Mouse (Mus musculus): Measurements from ENCODE around the gene Fryl. TPM values are rescaled to one million over a fixed set of nuclear protein-coding genes. Genes with fewer than 3 reads are reported as not detected.

The Fryl gene
- polyA plus RNA-seq, 1 experiment: 30.4 TPM

DNA sequence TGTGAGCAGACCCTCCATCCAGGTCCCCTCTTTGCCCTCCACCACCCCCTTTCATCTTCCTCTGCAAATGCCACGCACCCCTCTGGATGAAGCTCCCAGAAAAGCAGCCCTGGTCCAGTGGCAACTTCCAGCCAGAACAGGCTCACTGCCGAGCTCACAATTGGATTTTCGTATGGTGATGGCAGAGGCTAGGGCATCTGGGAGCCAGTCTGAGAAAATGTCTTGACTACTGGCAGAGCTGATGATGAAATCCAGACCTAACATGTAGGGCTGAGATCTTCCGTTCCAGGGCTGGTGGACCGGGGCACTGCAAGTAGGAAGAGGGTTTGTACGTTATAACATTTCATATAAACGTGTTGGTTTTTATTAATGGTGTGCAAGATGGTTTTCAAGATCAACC lies 268.6 kb downstream of the Fryl start:
- Histone ChIP-seq H3K4me3 (replicated peaks) (no peak overlapping the region), H3K4me1 (ENCODE audit: control insufficient read depth) (no peaks in the 10 kb centered on the region), H3K36me3 (ENCODE audit: control insufficient read depth) (no peaks in the 10 kb centered on the region), H3K9me3 (ENCODE audit: control insufficient read depth, low read length) (no peaks in the 10 kb centered on the region), H3K27me3 (ENCODE audit: control insufficient read depth) (no peaks in the 10 kb centered on the region)
- no peak for TF ChIP-seq GATA1 (IDR thresholded peaks at IDR 0.05; ENCODE audit: low read length)
- TF ChIP-seq TAL1 (IDR thresholded peaks at IDR 0.05; ENCODE audit: low read length): no peak

DNA sequence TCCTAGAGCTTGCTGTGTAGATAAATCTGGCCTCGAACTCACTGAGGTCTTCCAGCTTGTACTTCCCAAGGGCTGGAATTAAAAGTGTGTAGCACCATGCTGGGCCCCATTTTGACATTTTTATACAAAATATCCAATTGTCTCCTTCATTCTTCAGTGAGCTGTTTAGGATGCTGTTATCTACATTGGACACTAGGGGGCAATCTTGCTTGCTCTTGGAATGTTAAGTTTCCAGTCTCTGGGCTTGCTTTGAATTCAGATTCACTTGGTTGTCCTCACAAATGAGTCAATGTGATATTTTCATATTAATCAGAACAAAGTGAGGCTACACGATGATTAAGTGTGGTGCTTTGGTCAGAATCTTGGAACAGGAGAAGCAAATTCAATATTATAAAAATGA lies 272.3 kb downstream of the Fryl start:
- TF ChIP-seq GATA1 (IDR thresholded peaks at IDR 0.05; ENCODE audit: low read length): no peak
- TF ChIP-seq TAL1 (IDR thresholded peaks at IDR 0.05; ENCODE audit: low read length): no peak
- H3K36me3 ChIP-seq (ENCODE audit: control insufficient read depth): peaks cover 2% of the 10 kb centered on the region
- no peaks in the 10 kb centered on the region for H3K27me3 ChIP-seq (ENCODE audit: control insufficient read depth)
- H3K4me3 ChIP-seq (replicated peaks): no peak overlapping the region
- H3K4me1 ChIP-seq (ENCODE audit: control insufficient read depth): no peaks in the 10 kb centered on the region
- no peaks in the 10 kb centered on the region for H3K9me3 ChIP-seq (ENCODE audit: control insufficient read depth, low read length)

DNA sequence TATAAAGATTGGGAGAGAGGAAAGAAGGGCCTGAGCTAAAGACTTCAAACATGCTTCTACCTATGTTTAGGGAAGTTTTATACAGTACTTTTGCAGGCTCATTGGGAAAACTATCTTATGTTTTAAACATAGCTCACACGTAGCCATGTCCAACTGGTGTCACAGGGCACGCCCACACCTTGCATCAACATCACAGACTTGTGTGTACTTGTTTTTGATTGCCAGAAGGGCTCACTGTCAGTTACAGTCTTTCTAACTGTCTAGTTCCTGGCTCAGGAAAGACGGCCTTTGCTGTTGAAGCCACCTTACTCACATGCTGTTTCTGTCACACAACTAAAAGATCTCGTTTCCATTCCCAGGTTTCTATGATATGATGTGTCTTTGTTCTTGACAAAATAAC lies 279.9 kb downstream of the Fryl start:
- no peaks in the 10 kb centered on the region for H3K27me3 ChIP-seq (ENCODE audit: control insufficient read depth)
- H3K4me1 ChIP-seq (ENCODE audit: control insufficient read depth): no peaks in the 10 kb centered on the region
- H3K36me3 ChIP-seq (ENCODE audit: control insufficient read depth): peaks cover 6% of the 10 kb centered on the region
- no peak overlapping the region for H3K4me3 ChIP-seq (replicated peaks)
- no peak for TF ChIP-seq GATA1 (IDR thresholded peaks at IDR 0.05; ENCODE audit: low read length)
- no peak for TF ChIP-seq TAL1 (IDR thresholded peaks at IDR 0.05; ENCODE audit: low read length)
- no peaks in the 10 kb centered on the region for H3K9me3 ChIP-seq (ENCODE audit: control insufficient read depth, low read length)

DNA sequence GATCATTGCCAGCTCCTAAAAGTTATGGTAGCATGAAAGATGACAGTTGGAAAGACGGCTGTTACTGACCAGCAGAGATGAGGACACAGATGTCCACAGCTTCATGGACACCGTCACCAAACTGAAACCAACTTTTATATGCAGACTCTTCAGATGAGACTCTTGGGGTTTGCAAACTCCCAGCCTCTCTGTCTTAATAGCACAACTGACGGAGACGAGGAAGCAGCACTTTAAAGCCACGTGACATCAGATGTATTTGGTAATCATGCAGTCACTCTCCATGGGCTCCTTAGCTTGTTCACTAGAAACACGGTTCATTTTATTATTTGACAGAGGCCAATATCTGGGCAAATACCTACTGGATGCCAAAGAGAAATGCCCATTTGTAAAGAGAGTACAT lies 280.4 kb downstream of the Fryl start:
- Histone ChIP-seq H3K36me3 (ENCODE audit: control insufficient read depth) (peaks cover 6% of the 10 kb centered on the region), H3K4me3 (replicated peaks) (no peak overlapping the region), H3K27me3 (ENCODE audit: control insufficient read depth) (no peaks in the 10 kb centered on the region), H3K4me1 (ENCODE audit: control insufficient read depth) (no peaks in the 10 kb centered on the region), H3K9me3 (ENCODE audit: control insufficient read depth, low read length) (no peaks in the 10 kb centered on the region)
- no peak for TF ChIP-seq GATA1 (IDR thresholded peaks at IDR 0.05; ENCODE audit: low read length)
- TF ChIP-seq TAL1 (IDR thresholded peaks at IDR 0.05; ENCODE audit: low read length): no peak

DNA sequence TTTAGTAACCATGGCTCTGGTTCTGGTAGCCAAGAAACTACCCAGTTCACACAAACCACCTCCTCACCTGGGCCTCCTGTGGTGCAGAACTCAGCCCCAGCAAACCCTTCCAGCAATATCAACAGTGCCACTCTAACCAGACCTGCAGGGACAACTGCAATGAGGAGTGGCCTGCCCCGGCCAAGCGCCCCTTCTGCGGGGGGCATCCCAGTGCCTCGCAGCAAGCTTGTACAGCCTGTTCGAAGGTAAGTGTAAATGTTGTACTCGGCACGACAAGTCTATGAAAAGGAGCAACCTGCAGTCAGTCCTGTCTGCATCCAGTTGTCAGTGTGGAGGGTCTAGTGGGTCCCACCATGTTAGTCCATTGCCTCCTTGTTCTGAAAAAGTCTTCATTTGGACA lies 281.8 kb downstream of the Fryl start, which contains the start of gene Gm10135:
Gene Gm10135, minus strand, starts transcription at position 101 of the 400 bp plus-strand sequence.
- H3K36me3 ChIP-seq (ENCODE audit: control insufficient read depth): peaks cover 3% of the 10 kb centered on the region; the same call in 1 of the 2 replicates
- no peaks in the 10 kb centered on the region for H3K27me3 ChIP-seq (ENCODE audit: control insufficient read depth)
- H3K9me3 ChIP-seq (ENCODE audit: control insufficient read depth, low read length): no peaks in the 10 kb centered on the region
- no peak within 1 kb of the TSS for H3K4me3 ChIP-seq (replicated peaks)
- H3K4me1 ChIP-seq (ENCODE audit: control insufficient read depth): no peaks in the 10 kb centered on the region
- TF ChIP-seq GATA1 (IDR thresholded peaks at IDR 0.05; ENCODE audit: low read length) (no peak), TAL1 (IDR thresholded peaks at IDR 0.05; ENCODE audit: low read length) (no peak)

DNA sequence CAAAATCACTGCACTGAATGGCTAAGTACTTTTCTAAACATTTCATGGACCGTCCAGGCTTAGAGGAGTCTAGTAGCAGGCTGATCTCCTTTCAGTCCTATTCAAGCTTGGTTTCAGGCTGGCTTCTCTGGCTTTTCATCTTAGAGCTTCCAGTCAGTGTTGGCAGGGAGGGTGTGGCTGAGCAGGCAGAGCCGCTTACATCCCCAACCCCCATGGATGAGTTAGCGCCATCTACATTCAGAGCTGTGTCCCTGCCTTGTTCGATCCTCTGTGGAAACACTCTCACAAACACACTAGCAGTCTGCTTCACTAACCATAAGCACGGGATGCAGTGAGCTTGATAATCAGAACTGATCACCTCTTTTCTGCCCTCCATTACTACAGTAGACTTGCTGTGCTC lies 283.5 kb downstream of the Fryl start:
- Histone ChIP-seq H3K9me3 (ENCODE audit: control insufficient read depth, low read length) (no peaks in the 10 kb centered on the region), H3K36me3 (ENCODE audit: control insufficient read depth) (peaks cover 6% of the 10 kb centered on the region; the same call in 1 of the 2 replicates), H3K4me1 (ENCODE audit: control insufficient read depth) (no peaks in the 10 kb centered on the region), H3K27me3 (ENCODE audit: control insufficient read depth) (no peaks in the 10 kb centered on the region), H3K4me3 (replicated peaks) (no peak overlapping the region)
- TF ChIP-seq GATA1 (IDR thresholded peaks at IDR 0.05; ENCODE audit: low read length): no peak
- no peak for TF ChIP-seq TAL1 (IDR thresholded peaks at IDR 0.05; ENCODE audit: low read length)

DNA sequence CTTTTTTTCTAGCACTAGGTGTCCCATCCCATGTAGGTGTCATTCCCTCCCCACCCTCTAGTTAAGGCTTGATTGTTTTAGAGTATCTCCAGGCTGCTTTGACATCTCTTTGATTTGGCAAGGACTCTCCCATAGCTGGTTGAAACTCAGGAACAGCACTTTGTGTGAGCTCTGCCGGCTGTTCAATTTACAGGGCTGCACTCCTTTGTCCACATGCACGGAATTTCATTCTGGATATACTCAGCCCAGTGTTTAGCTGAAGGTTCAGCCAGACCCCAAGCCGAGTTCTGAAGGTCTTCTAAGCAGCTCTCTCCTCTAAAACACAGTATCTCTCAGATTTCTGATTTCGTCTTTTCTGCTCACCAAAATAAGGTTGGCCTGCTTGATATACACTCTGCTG lies 284.0 kb downstream of the Fryl start:
- H3K27me3 ChIP-seq (ENCODE audit: control insufficient read depth): no peaks in the 10 kb centered on the region
- no peaks in the 10 kb centered on the region for H3K9me3 ChIP-seq (ENCODE audit: control insufficient read depth, low read length)
- no peaks in the 10 kb centered on the region for H3K4me1 ChIP-seq (ENCODE audit: control insufficient read depth)
- TF ChIP-seq GATA1 (IDR thresholded peaks at IDR 0.05; ENCODE audit: low read length) (no peak), TAL1 (IDR thresholded peaks at IDR 0.05; ENCODE audit: low read length) (no peak)
- peaks cover 6% of the 10 kb centered on the region; the same call in 1 of the 2 replicates for H3K36me3 ChIP-seq (ENCODE audit: control insufficient read depth)
- H3K4me3 ChIP-seq (replicated peaks): no peak overlapping the region

Other genes starting within 250 kb of the Fryl start
- not detected in 2 replicates for gene Slc10a4, start 249.7 kb downstream of the Fryl start, polyA plus RNA-seq (2012)
- 8.0 and 11.4 TPM in 2 replicates for gene Ociad1, start 36.2 kb upstream of the Fryl start, polyA plus RNA-seq (2012)
- not detected in 2 replicates for gene Ociad2, start 84.4 kb upstream of the Fryl start, polyA plus RNA-seq (2012)
- gene Cwh43, start 149.5 kb upstream of the Fryl start, polyA plus RNA-seq (2012): not detected in 2 replicates
- gene Dcun1d4, start 224.4 kb upstream of the Fryl start, polyA plus RNA-seq (2012): 0.06 TPM in 1 of 2 replicates, not detected in the other

Measured in erythroblast, embryonic 14.5 days (primary cell).